Mouse (Mus musculus) lung, postnatal 14 days (tissue): ENCODE measurements at regions not wholly inside any gene's neighbourhood (a gene's known extent, or its start where the extent isn't known, plus 50 kb on each side); places are given as distances from the start of the nearest gene placed in this dataset.
A peak's percentile ranks its signal among the peaks of the same experiment; 100 is the strongest.
"Not testable (repeated sequence)": the region's sequence is repeated elsewhere in the genome, so short reads cannot be mapped to it uniquely, and the experiment has no call there.

ENCODE experiments used
- DNase-seq: peaks from one replicate; pipeline ENCODE4 v3.0.0; 2021

DNA sequence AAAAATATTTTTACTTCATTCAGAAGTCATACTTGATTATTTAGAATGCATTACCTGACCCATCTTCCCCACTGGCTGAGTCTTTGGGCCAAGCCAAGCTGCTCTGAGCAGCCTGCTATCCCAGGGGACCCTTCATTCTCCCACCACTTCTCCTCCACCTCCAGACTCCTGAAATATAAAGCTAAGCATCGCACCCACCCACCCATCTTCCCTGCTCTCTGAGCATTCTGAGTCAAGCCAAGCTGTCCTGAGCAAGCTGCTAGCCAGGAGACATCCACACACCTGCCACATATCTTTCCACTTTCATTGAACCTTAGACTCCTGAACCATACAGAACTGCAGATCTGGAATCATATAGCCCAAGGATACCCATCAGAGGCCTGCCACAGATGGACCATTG lies 1456.2 kb upstream of the Adam24 start:
- DNase-seq = no peak

- DNase-seq = no peak
Measured at GRCm38 (mm10) chr8:39227239-39227638, 1447.6 kb upstream of the Adam24 start.

DNA sequence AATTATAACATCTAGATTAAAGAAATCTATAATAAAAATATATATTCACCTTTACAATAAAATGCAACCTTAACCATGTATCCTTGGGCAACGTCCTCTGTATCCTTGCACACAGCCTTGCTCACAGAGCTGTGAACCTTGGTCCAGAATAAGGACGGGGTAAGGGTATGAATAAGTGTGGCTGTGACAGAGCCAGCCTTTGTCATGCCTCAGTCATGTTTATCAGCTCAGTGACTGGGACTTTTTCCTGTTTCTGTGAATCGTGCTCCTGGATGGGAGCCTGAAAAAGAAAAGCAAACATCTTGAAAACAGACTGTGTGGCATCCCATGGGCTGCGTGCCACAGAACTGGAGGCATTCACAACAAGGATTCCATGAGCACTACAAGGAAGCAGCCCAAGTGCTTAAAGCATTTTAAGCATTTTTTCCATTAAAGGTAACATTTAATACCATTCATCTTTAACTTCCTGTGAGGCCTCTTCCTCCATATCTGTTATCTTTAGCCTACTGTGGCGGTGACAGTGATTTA lies 1405.8 kb upstream of the Adam24 start:
- peak; percentile 5 for DNase-seq

DNA sequence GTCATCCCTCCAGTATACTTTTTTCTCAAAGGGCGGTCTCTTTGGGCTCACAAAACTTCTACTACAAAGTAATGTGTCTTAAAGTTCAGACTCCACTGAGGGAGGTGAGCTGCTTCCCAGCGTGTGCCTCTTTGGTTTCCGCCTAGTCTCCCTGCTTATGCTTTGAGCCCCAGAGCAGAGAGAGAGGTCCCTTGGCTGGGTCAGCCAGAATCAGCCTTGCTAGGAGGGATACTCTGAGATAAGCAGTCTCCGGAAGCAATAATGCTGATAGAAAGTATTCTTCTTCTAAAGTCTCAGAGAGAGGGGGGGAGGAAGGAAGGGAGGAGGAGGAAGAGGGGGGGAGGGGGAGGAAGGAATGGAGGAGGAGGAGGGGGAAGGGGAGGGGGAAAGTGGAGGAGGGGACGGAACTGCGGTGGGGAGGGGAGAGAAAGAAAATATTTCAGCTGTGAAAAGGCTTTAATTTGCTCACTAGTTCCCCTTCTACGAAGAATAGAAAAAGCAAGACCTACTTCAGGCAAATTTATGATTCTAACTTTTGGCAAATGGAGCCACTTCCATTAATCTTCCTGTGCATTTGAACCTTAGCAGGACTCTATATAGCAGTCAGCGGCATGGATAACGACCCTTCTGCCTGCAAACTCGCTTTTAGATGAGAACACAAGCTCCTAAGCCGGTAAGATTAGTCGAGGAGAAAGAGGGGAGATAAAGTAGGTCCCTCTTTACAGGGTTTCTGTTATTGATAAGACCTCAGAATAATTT lies 1377.2 kb upstream of the Adam24 start:
- DNase-seq = no peak

DNA sequence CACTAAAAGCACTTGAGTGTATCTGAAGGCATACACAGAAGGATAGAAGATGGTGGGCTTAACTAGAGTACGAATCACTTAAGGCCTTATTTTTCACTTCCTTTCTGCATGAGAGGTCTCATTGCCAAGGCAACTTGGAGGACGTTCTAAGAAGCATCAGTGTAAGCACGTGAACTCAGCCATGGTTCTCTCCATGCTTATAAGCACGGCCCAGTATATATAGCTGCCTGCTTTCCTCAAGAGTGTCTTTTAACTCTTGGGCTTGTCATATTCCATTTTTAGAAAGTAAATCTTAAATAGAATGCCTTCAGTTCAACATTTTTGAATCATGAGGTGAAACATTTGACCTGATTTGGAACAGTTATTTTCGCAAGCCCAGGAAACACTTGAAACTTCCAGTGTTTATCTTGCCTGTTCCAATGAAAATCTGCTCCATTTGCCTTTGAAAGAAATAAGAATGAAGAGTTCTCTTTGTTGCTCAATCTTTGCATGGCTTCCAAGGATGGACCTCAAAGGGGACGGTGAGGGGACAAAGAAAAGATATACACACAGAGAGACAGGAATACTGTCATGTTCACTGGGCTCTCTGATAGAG lies 1371.0 kb upstream of the Adam24 start:
- no peak for DNase-seq

- DNase-seq = peak; percentile 34
Measured at GRCm38 (mm10) chr8:39313854-39314253, 1361.0 kb upstream of the Adam24 start.

DNA sequence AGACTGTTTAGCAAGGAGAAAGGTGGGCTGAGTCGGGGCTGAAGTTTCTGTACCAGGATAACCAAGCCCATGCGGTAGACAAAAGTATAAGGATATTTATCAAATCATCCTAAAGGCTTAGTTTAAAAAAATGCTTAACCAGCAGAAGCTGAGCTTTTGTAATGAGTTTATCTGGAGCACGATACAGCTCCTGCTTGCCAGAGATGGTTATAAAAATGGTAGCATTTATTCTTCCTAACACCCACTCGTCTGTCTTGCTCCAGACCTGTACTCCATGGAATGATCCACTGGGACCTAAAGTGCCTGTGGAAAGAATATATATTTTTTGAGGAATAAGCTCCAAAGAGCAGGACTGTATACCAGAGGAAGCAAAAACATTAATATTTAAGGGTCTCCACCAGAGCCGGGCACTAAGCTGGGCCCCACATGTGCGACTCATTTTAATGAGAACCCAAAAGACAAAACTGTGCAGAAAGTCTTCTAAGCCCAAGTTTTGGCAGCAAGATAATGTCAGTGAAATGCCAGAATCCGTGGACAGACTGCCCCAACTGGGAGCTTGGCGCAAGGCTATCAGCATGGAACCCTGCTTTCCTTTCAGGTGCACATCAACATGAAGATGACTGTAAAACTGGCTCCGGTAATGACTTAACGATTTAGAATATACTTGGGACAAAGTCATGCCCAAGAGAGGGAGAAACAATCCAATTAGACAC lies 1359.2 kb upstream of the Adam24 start:
- no peak for DNase-seq

DNA sequence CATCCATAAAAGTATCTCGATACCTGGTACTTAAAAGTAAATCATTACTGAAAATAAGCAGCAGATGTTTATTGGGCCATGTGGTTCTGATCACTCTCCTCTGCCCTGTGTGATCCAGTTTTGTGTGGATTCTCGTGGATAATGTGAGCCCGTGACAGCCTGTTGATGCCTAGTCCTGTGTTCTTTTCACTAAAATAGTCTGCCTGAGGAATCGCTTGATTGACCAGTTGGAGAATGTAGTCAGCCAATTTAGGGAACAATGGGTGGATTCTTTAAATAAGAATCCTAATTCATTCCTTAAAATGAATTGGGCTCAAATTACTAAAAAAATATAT lies 1358.7 kb upstream of the Adam24 start:
- DNase-seq = no peak

DNA sequence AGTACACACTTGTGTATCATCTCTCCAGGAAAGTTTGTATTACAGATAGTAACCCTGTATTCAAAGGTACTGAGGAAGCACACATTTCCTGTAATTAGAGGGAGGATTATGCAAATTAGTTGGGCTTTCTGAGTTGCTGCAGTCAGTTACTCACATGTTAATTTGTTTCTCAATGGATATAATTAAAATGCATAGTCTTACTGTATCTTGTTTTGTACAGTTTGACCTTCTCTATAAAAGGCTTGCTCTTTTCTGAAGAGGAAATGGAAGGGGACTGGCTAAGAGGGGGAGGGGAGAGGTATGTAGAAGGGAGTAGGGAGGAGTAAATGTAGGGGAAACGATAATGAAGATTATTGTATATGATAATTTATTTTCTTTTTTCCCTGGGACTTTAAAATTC lies 1345.5 kb upstream of the Adam24 start:
- no peak for DNase-seq

GRCm38 (mm10) chr8:39344731-39345130 lies 1330.1 kb upstream of the Adam24 start:
- DNase-seq = no peak

DNA sequence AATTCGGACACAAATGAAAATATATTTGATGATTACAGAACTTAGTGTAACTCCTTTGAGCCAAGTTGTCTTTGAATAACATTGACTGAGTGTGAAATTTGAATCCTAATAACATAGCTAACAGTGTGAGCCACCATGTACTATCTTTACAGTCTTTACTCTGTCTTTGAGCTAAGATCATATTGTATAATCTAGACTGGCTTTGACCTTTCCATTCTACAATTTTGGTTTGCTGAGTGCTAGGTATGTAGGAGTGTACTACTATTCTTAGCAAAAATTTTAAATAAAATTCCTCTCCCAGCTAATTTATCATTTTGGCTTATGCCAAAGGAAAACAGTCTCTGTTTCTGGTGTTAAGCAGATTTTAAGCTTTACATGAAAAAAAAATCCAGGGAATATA lies 1328.4 kb upstream of the Adam24 start:
- no peak for DNase-seq

DNA sequence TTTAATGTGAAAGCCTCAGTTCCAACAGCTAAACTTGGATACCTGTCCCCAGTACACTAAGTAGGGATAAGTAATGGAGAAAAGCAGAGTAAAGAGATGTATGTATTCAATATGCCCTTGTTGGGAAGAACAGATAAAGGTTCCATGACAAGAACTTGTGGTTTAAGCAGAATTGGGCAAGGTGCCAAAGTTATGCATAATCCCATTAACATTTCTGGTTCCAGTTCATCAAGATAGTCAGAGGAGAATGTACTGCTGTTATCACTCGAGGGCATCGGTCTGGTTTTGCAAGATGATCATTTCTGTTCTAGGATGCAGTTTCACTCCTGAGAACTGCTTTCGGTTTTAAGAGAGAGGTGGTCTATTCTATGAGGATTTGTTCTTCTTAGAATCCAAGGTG lies 1325.9 kb upstream of the Adam24 start:
- DNase-seq = no peak

GRCm38 (mm10) chr8:39355412-39355811 lies 1319.5 kb upstream of the Adam24 start:
- DNase-seq = no peak

- DNase-seq = no peak
Measured at GRCm38 (mm10) chr8:39357111-39357510, 1317.8 kb upstream of the Adam24 start.

DNA sequence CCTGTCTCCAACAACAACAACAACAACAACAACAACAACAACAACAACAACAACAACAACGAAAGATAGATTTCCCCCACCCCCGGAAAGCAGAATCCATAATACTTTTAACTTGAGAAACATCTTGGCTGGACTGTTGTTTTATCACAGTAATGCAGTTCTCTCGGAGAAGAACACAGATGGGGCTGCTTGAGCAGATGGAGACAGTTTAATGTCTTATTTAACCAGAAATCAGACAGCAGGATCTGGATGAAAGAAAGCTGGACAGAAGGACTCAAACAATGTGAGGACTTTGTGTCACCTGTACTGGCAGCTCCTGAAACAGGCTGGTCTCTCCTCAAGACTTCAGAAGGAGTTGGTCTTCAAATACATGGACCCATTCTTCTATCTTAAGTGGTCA lies 1317.0 kb upstream of the Adam24 start:
- DNase-seq = no peak

DNA sequence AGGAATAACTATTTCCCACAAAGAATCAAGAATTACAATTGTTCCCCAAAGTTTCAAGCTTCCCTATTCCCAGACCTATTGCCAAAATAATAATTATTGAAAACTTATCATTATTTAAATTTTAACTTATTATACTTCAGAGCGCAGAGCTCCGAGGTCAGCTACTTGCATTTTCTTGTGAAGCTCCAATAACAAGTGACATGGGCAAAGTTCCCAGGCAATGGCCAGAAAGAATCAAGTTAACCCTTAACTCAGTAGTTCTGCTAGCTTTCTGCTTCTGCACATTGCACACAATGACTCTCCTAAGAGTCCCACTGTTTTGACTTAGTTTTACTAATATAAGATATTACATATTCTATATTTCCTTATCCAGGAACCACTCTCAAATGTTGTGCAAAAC lies 1308.5 kb upstream of the Adam24 start:
- DNase-seq = not testable (repeated sequence)
